Mouse (Mus musculus): ENCODE data around the gene Ralgps1. TPM values are rescaled to one million over a fixed set of nuclear protein-coding genes. Genes with fewer than 3 reads are reported as not detected.

Gene Ralgps1
- total and polyA plus RNA-seq, 3 experiments = 0.89 to 2.6 TPM; not detected in 1

- TF ChIP-seq ZKSCAN1 (IDR thresholded peaks at IDR 0.05; ENCODE audit: low read depth, low read length) = no peak
Observed at GRCm38 (mm10) chr2:33138491-33138890, 232.8 kb downstream of the Ralgps1 start (continued).

GRCm38 (mm10) chr2:33137731-33138130 is 233.6 kb downstream of the Ralgps1 start:
- no peaks in the 10 kb centered on the region for H3K4me1 ChIP-seq (ENCODE audit: control insufficient read depth in 1 of 2, insufficient read depth in 2 of 2, low read length in 2 of 2)
- no peak overlapping the region for H3K27ac ChIP-seq (ENCODE audit: control insufficient read depth, low read depth, low read length)
- no peaks in the 10 kb centered on the region for H3K27me3 ChIP-seq (ENCODE audit: control insufficient read depth in 1 of 2, insufficient read depth in 2 of 2, low read length in 2 of 2)
- no peaks in the 10 kb centered on the region for H3K36me3 ChIP-seq (ENCODE audit: control insufficient read depth in 1 of 2, insufficient read depth in 2 of 2, low read length in 2 of 2)
- DNase-seq (ENCODE audit: low read depth, low spot score) = no peak
- no peaks in the 10 kb centered on the region for H3K79me2 ChIP-seq (ENCODE audit: control insufficient read depth, insufficient read depth, low read length, poor library complexity)
- no peak overlapping the region for H3K4me3 ChIP-seq (ENCODE audit: control insufficient read depth in 1 of 2, insufficient read depth in 1 of 2, low read depth in 2 of 2, low read length in 2 of 2)
- H3K9ac ChIP-seq (ENCODE audit: control insufficient read depth, low read depth, low read length, poor library complexity, severe bottlenecking) = no peak overlapping the region
- TF ChIP-seq CHD1 (IDR thresholded peaks at IDR 0.05; ENCODE audit: low read depth, low read length) (no peak), ZMIZ1 (IDR thresholded peaks at IDR 0.05; ENCODE audit: low read depth, low read length) (no peak), ETS1 (IDR thresholded peaks at IDR 0.05; ENCODE audit: low read depth, low read length) (no peak), GATA1 (IDR thresholded peaks at IDR 0.05; ENCODE audit: low read depth, low read length) (no peak), MYC (IDR thresholded peaks at IDR 0.05; ENCODE audit: low read depth, low read length) (no peak), EP300 (IDR thresholded peaks at IDR 0.05; ENCODE audit: low read depth in 1 of 2, low read length in 2 of 2) (no peak), TCF12 (IDR thresholded peaks at IDR 0.05; ENCODE audit: low read depth, low read length) (no peak)
- no peaks in the 10 kb centered on the region for H3K9me3 ChIP-seq (replicated peaks; ENCODE audit: insufficient read depth, low read length)

GRCm38 (mm10) chr2:33137244-33137643 is 234.0 kb downstream of the Ralgps1 start:
- H3K79me2 ChIP-seq (ENCODE audit: control insufficient read depth, insufficient read depth, low read length, poor library complexity) = no peaks in the 10 kb centered on the region
- no peak overlapping the region for H3K9ac ChIP-seq (ENCODE audit: control insufficient read depth, low read depth, low read length, poor library complexity, severe bottlenecking)
- TF ChIP-seq JUND (IDR thresholded peaks at IDR 0.05; ENCODE audit: low read depth, low read length) = no peak
- no peak for TF ChIP-seq GABPA (IDR thresholded peaks at IDR 0.05; ENCODE audit: low read depth, low read length)
- no peak for TF ChIP-seq EP300 (IDR thresholded peaks at IDR 0.05; ENCODE audit: low read depth in 1 of 2, low read length in 2 of 2)
- no peak for TF ChIP-seq ZKSCAN1 (IDR thresholded peaks at IDR 0.05; ENCODE audit: low read depth, low read length)
- no peak for TF ChIP-seq SIN3A (IDR thresholded peaks at IDR 0.05; ENCODE audit: low read length)
- TF ChIP-seq RAD21 (IDR thresholded peaks at IDR 0.05; ENCODE audit: low read depth, low read length) = no peak
- no peak for TF ChIP-seq MAX (IDR thresholded peaks at IDR 0.05; ENCODE audit: low read length)
- no peak for TF ChIP-seq MXI1 (IDR thresholded peaks at IDR 0.05; ENCODE audit: low read depth, low read length)
- TF ChIP-seq RCOR1 (IDR thresholded peaks at IDR 0.05; ENCODE audit: low read depth, low read length) = no peak
- TF ChIP-seq USF2 (IDR thresholded peaks at IDR 0.05; ENCODE audit: borderline replicate concordance in 1 of 2, insufficient read depth in 1 of 2, low read depth in 1 of 2, low read length in 2 of 2) = no peak
- TF ChIP-seq USF1 (IDR thresholded peaks at IDR 0.05; ENCODE audit: low read depth, low read length) = no peak
- TF ChIP-seq NELFE (IDR thresholded peaks at IDR 0.05; ENCODE audit: low read depth, low read length) = no peak
- TF ChIP-seq POLR2A (IDR thresholded peaks at IDR 0.05; ENCODE audit: control insufficient read depth in 1 of 2, insufficient read depth in 1 of 2, low read depth in 1 of 2, low read length in 2 of 2, poor library complexity in 1 of 2) = no peak
- TF ChIP-seq POLR2AphosphoS2 (IDR thresholded peaks at IDR 0.05; ENCODE audit: low read length) = no peak
- no peak for TF ChIP-seq MAZ (IDR thresholded peaks at IDR 0.05; ENCODE audit: low read depth, low read length)
- no peak for TF ChIP-seq UBTF (IDR thresholded peaks at IDR 0.05; ENCODE audit: borderline replicate concordance, insufficient read depth, low read depth, low read length)
- peaks cover 0 to 4% of the 10 kb centered on the region in 2 experiments; a peak in 1 of 4 replicates for H3K4me1 ChIP-seq (ENCODE audit: control insufficient read depth in 1 of 2, insufficient read depth in 2 of 2, low read length in 2 of 2)
- peaks cover 0 to under 1% of the 10 kb centered on the region in 2 experiments; a peak in 1 of 4 replicates for H3K36me3 ChIP-seq (ENCODE audit: control insufficient read depth in 1 of 2, insufficient read depth in 2 of 2, low read length in 2 of 2)
- no peak overlapping the region for H3K27ac ChIP-seq (ENCODE audit: control insufficient read depth, low read depth, low read length)
- DNase-seq (ENCODE audit: low read depth, low spot score) = no peak
- H3K4me3 ChIP-seq (ENCODE audit: control insufficient read depth in 1 of 2, insufficient read depth in 1 of 2, low read depth in 2 of 2, low read length in 2 of 2) = no peak overlapping the region
- no peaks in the 10 kb centered on the region for H3K9me3 ChIP-seq (replicated peaks; ENCODE audit: insufficient read depth, low read length)
- H3K27me3 ChIP-seq (ENCODE audit: control insufficient read depth in 1 of 2, insufficient read depth in 2 of 2, low read length in 2 of 2) = no peaks in the 10 kb centered on the region

Data from MEL (cell line).